Mouse (Mus musculus) heart, postnatal 0 days (tissue): ENCODE results near the gene Rpl13. TPM values are rescaled to one million over a fixed set of nuclear protein-coding genes. Genes with fewer than 3 reads are reported as not detected.

ENCODE experiments used
- ATAC-seq: fragments of 200-750 bp; cut with Nextera tagmentation; 2 replicates; pipeline ENCODE4 v1.8.0; 2017; ENCODE audit warnings: low read depth, moderate number of reproducible peaks, moderate library complexity; ENCODE audit not compliant: insufficient read depth
- DNase-seq: peaks from one replicate; pipeline ENCODE4 v3.0.0-alpha.2; 2016; ENCODE audit warnings: low spot score
- H3K27ac ChIP-seq: fragments of 300-500 bp; sonication (generic); 2 replicates; pipeline ENCODE4 v1.5.1; 2014; ENCODE audit warnings: low read depth, mild to moderate bottlenecking
- H3K27me3 ChIP-seq: fragments of 300-500 bp; sonication (generic); 2 replicates; pipeline ENCODE4 v1.6.1; 2014; ENCODE audit warnings: low read length, mixed read lengths; ENCODE audit not compliant: control insufficient read depth, insufficient read depth
- H3K36me3 ChIP-seq: fragments of 300-500 bp; sonication (generic); replicated peaks from 2 replicates; pipeline ENCODE4 v1.6.1; 2014; ENCODE audit warnings: low read length, mixed read lengths; ENCODE audit not compliant: control insufficient read depth, insufficient read depth
- H3K4me1 ChIP-seq: fragments of 300-500 bp; sonication (generic); 2 replicates; pipeline ENCODE4 v1.6.1; 2014; ENCODE audit warnings: antibody characterized with exemption; ENCODE audit not compliant: control insufficient read depth, insufficient read depth
- H3K4me2 ChIP-seq: fragments of 300-500 bp; sonication (generic); 2 replicates; pipeline ENCODE4 v1.6.1; 2014; ENCODE audit warnings: low read depth, mild to moderate bottlenecking, low read length, moderate library complexity
- H3K4me3 ChIP-seq: fragments of 300-500 bp; sonication (generic); 2 replicates; pipeline ENCODE4 v1.5.1; 2014; ENCODE audit warnings: low read depth, low read length
- H3K9ac ChIP-seq: fragments of 300-500 bp; sonication (generic); replicated peaks from 2 replicates; pipeline ENCODE4 v1.6.1; 2014; ENCODE audit warnings: low read depth, low read length, mixed read lengths
- H3K9me3 ChIP-seq: fragments of 300-500 bp; sonication (generic); replicated peaks from 2 replicates; pipeline ENCODE4 v1.6.1; 2016; ENCODE audit warnings: low read length; ENCODE audit not compliant: control insufficient read depth
- CTCF ChIP-seq: IDR thresholded peaks from 2 replicates; pipeline ENCODE4 v1.5.1; 2016; ENCODE audit warnings: antibody characterized with exemption, control low read depth, low read depth
- EP300 ChIP-seq: IDR thresholded peaks from 2 replicates; pipeline ENCODE4 v1.6.1; 2016; ENCODE audit warnings: antibody characterized with exemption, low read depth
- WGBS: fragments of 180-500 bp; shearing (Covaris S2); extraction: QIAGEN DNeasy Blood & Tissue Kit; methylation state at CpG from one replicate; pipeline ENCODE4 v1.1.7; 2014; 5-methylcytosine and 5-hydroxymethylcytosine counted together
- polyA plus RNA-seq: library from polyadenylated mRNA; unstranded; fragments of >200 nt; fragmentation: Nextera tagmentation; extraction: Ambion mirVana; gene quantifications from 2 replicates; pipeline ENCODE4 v1.2.1, GENCODE M21; 2015
- total RNA-seq: library from RNA; depleted of rRNA; stranded (reverse); fragments of >200 nt; gene quantifications from 2 replicates; pipeline ENCODE4 v1.2.3, GENCODE M21; 2014; ENCODE audit warnings: low replicate concordance

Gene Rpl13
- total and polyA plus RNA-seq, 2 experiments from 2014 or later: 813 to 2,720 TPM

GRCm38 (mm10) chr8:123134149-123134713 lies 32.1 kb downstream of the Rpl13 start:
- H3K9me3 ChIP-seq: no peaks in the 10 kb centered on the region
- peaks cover 8% of the 10 kb centered on the region for H3K4me1 ChIP-seq
- no peak overlapping the region for H3K4me2 ChIP-seq
- no peak overlapping the region for H3K4me3 ChIP-seq
- no peaks in the 10 kb centered on the region for H3K36me3 ChIP-seq
- 80% methylated on average over 11 of the region's 11 CpGs for WGBS
- no peak overlapping the region for H3K9ac ChIP-seq
- 0 out of 2 replicates have a peak, but pooled peaks cover 5% of the 10 kb centered on the region for H3K27me3 ChIP-seq
- DNase-seq (no peak), ATAC-seq (no peak)
- TF ChIP-seq EP300 (no peak), CTCF (no peak)
- no peak overlapping the region for H3K27ac ChIP-seq

DNA sequence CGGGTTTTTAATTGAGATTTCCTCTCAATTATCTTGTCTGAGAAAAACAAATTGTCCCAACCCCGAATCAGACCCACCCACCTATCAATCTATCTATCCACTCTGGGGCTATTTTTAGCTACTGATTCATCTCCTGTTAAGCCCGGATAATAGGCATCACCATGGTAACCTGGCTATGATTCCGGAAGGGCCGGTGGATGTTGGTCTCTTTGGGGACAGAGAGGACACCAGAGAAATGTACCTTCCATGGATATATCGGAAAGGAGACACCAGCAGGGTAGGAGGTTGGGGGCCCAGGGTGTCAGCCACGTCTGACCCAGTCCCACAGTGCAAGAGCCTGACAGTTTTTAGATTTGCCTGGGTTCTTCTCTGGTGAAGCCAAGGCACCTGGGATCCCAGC lies 33.3 kb downstream of the Rpl13 start:
- Histone ChIP-seq H3K9ac (no peak overlapping the region), H3K27ac (no peak overlapping the region), H3K4me1 (peaks cover 8% of the 10 kb centered on the region), H3K4me3 (no peak overlapping the region), H3K4me2 (no peak overlapping the region), H3K36me3 (no peaks in the 10 kb centered on the region), H3K27me3 (0 out of 2 replicates have a peak, but pooled peaks cover 5% of the 10 kb centered on the region), H3K9me3 (no peaks in the 10 kb centered on the region)
- ATAC-seq (no peak), DNase-seq (no peak)
- whole genome bisulfite sequencing: 34% methylated on average over 7 of the region's 7 CpGs
- TF ChIP-seq EP300: no peak
- no peak for TF ChIP-seq CTCF

DNA sequence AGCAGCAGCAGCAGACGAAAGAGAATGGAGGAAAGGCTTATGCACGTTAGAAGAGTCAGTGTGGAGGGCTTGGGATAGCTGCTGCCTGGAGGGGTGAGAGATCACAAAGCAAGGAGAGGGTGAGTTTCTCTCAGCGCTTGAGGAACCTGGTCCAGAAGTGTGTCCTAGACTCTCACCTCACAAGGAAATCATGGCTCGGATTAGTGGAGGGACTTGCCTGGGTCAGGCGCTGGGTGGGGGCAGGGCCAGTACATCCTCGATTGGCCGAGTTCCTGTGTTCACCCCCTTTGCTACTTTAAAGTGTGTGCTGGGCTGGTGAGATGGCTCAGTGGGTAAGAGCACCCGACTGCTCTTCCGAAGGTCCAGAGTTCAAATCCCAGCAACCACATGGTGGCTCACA lies 33.7 kb downstream of the Rpl13 start:
- TF ChIP-seq EP300 (no peak), CTCF (no peak)
- Histone ChIP-seq H3K27me3 (0 out of 2 replicates have a peak, but pooled peaks cover 1% of the 10 kb centered on the region), H3K36me3 (no peaks in the 10 kb centered on the region), H3K4me1 (peaks cover 8% of the 10 kb centered on the region), H3K4me3 (no peak overlapping the region), H3K4me2 (no peak overlapping the region), H3K27ac (no peak overlapping the region), H3K9me3 (no peaks in the 10 kb centered on the region), H3K9ac (no peak overlapping the region)
- ATAC-seq: no peak
- DNase-seq: no peak
- 53% methylated on average over 9 of the region's 9 CpGs for WGBS

DNA sequence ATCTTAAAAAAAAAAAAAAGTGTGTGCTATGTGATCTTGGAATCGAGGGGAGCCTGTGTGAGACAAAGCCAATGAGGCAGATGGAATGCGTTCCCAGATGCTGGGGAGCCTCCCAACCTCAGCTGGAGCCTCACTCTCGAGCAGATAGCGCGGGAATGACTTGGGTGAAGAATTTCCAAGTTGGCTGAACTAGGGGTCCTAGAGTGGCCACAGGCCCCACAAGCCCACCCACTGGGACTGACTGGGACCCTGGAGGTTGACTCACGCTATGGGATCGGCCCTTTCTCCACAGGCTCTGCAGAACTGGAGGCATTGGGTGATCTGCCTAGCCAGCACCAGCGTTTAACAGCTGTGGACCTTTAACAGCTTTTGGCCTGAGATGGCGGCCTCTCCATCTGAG lies 34.1 kb downstream of the Rpl13 start:
- peaks cover 8% of the 10 kb centered on the region for H3K4me1 ChIP-seq
- WGBS: 74% methylated on average over 9 of the region's 9 CpGs
- H3K4me3 ChIP-seq: no peak overlapping the region
- no peak overlapping the region for H3K9ac ChIP-seq
- TF ChIP-seq EP300 (no peak), CTCF (no peak)
- H3K9me3 ChIP-seq: no peaks in the 10 kb centered on the region
- H3K27me3 ChIP-seq: no peaks in the 10 kb centered on the region
- ATAC-seq: no peak
- H3K27ac ChIP-seq: no peak overlapping the region
- DNase-seq: no peak
- H3K36me3 ChIP-seq: no peaks in the 10 kb centered on the region
- no peak overlapping the region for H3K4me2 ChIP-seq

GRCm38 (mm10) chr8:123137645-123138077 lies 35.5 kb downstream of the Rpl13 start:
- peak; percentile 62 for ATAC-seq
- H3K27me3 ChIP-seq: no peaks in the 10 kb centered on the region
- H3K4me3 ChIP-seq: no peak overlapping the region
- 12% methylated on average over 2 of the region's 2 CpGs for WGBS
- TF ChIP-seq CTCF (no peak), EP300 (no peak)
- peak overlapping the region; percentile 22; the same call in 1 of the 2 replicates for H3K27ac ChIP-seq
- no peaks in the 10 kb centered on the region for H3K36me3 ChIP-seq
- no peak overlapping the region for H3K4me2 ChIP-seq
- H3K9me3 ChIP-seq: no peaks in the 10 kb centered on the region
- DNase-seq: peak; percentile 44
- no peak overlapping the region for H3K9ac ChIP-seq
- H3K4me1 ChIP-seq: peaks cover 17% of the 10 kb centered on the region

DNA sequence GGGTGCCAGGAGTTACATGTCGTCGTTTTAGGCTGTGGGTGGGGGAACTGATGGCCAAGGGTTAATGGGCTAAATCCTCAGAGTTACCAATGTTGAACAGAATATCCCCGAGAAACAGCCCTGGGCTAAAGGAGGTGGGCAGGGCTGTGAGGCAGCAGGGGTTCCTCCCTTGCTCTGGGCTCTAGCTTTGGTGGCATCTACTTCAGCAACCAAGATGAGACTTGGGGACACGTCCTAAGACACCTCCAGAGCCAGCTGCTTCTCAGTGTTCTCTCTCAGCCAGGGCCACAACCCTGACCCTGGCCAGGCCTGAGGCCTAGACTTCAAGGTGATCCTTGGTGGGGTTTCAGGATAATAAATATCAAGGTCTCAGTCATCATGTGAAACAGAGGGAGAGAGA lies 36.6 kb downstream of the Rpl13 start:
- ATAC-seq (no peak), DNase-seq (no peak)
- H3K27me3 ChIP-seq: no peaks in the 10 kb centered on the region
- H3K4me3 ChIP-seq: no peak overlapping the region
- no peak for TF ChIP-seq CTCF
- no peak for TF ChIP-seq EP300
- no peak overlapping the region for H3K4me2 ChIP-seq
- no peak overlapping the region for H3K27ac ChIP-seq
- no peaks in the 10 kb centered on the region for H3K36me3 ChIP-seq
- no peak overlapping the region for H3K9ac ChIP-seq
- peaks cover 17% of the 10 kb centered on the region for H3K4me1 ChIP-seq
- no peaks in the 10 kb centered on the region for H3K9me3 ChIP-seq
- WGBS: 75% methylated on average over 4 of the region's 4 CpGs
